Mouse (Mus musculus): ENCODE data around the gene Nrg3. TPM values are rescaled to one million over a fixed set of nuclear protein-coding genes. Genes with fewer than 3 reads are reported as not detected.

Nrg3 gene
- polyA plus RNA-seq, 1 experiment from 2014 or later: 0.06 TPM

GRCm38 (mm10) chr14:38701413-38701812 is 771.5 kb downstream of the Nrg3 start:
- H3K4me3 ChIP-seq (ENCODE audit: low read depth, low read length): no peak overlapping the region
- H3K36me3 ChIP-seq (ENCODE audit: control insufficient read depth, insufficient read depth, low read length): no peaks in the 10 kb centered on the region
- 27% methylated on average over 1 of the region's 1 CpGs for whole genome bisulfite sequencing (ENCODE audit: insufficient replicate concordance)
- ATAC-seq (replicated peaks; ENCODE audit: insufficient number of reproducible peaks, low FRiP score, low TSS enrichment): no peak
- no peak overlapping the region for H3K27ac ChIP-seq (ENCODE audit: low read depth, low read length)
- H3K27me3 ChIP-seq (ENCODE audit: control insufficient read depth, insufficient read depth, low read length): no peaks in the 10 kb centered on the region
- no peak overlapping the region for H3K9ac ChIP-seq (ENCODE audit: low read depth, low read length)
- H3K4me2 ChIP-seq: no peak overlapping the region
- no peaks in the 10 kb centered on the region for H3K9me3 ChIP-seq (replicated peaks; ENCODE audit: control insufficient read depth, low read length)
- H3K4me1 ChIP-seq (ENCODE audit: control insufficient read depth, insufficient read depth, low read length): no peaks in the 10 kb centered on the region

- H3K4me1 ChIP-seq (ENCODE audit: control insufficient read depth, insufficient read depth, low read length): no peaks in the 10 kb centered on the region
- no peak for ATAC-seq (replicated peaks; ENCODE audit: insufficient number of reproducible peaks, low FRiP score, low TSS enrichment)
- no peak overlapping the region for H3K9ac ChIP-seq (ENCODE audit: low read depth, low read length)
- H3K27ac ChIP-seq (ENCODE audit: low read depth, low read length): no peak overlapping the region
- H3K36me3 ChIP-seq (ENCODE audit: control insufficient read depth, insufficient read depth, low read length): no peaks in the 10 kb centered on the region
- H3K9me3 ChIP-seq (replicated peaks; ENCODE audit: control insufficient read depth, low read length): no peaks in the 10 kb centered on the region
- H3K4me3 ChIP-seq (ENCODE audit: low read depth, low read length): no peak overlapping the region
- no peak overlapping the region for H3K4me2 ChIP-seq
- H3K27me3 ChIP-seq (ENCODE audit: control insufficient read depth, insufficient read depth, low read length): no peaks in the 10 kb centered on the region
- 84% methylated on average over 3 of the region's 3 CpGs for WGBS (ENCODE audit: insufficient replicate concordance)
These were observed 771.9 kb downstream of the Nrg3 start for GRCm38 (mm10) chr14:38700972-38701371.

- H3K27ac ChIP-seq (ENCODE audit: low read depth, low read length): no peak overlapping the region
- ATAC-seq (replicated peaks; ENCODE audit: insufficient number of reproducible peaks, low FRiP score, low TSS enrichment): no peak
- H3K9me3 ChIP-seq (replicated peaks; ENCODE audit: control insufficient read depth, low read length): no peaks in the 10 kb centered on the region
- H3K9ac ChIP-seq (ENCODE audit: low read depth, low read length): no peak overlapping the region
- no peak overlapping the region for H3K4me3 ChIP-seq (ENCODE audit: low read depth, low read length)
- H3K4me1 ChIP-seq (ENCODE audit: control insufficient read depth, insufficient read depth, low read length): no peaks in the 10 kb centered on the region
- no peak overlapping the region for H3K4me2 ChIP-seq
- no peaks in the 10 kb centered on the region for H3K27me3 ChIP-seq (ENCODE audit: control insufficient read depth, insufficient read depth, low read length)
- no peaks in the 10 kb centered on the region for H3K36me3 ChIP-seq (ENCODE audit: control insufficient read depth, insufficient read depth, low read length)
- WGBS (ENCODE audit: insufficient replicate concordance): 52% methylated on average over 1 of the region's 1 CpGs
These were observed 812.9 kb downstream of the Nrg3 start for GRCm38 (mm10) chr14:38659973-38660372.

- Histone ChIP-seq H3K4me1 (ENCODE audit: control insufficient read depth, insufficient read depth, low read length) (no peaks in the 10 kb centered on the region), H3K36me3 (ENCODE audit: control insufficient read depth, insufficient read depth, low read length) (no peaks in the 10 kb centered on the region), H3K27me3 (ENCODE audit: control insufficient read depth, insufficient read depth, low read length) (no peaks in the 10 kb centered on the region), H3K4me2 (no peak overlapping the region), H3K9me3 (replicated peaks; ENCODE audit: control insufficient read depth, low read length) (no peaks in the 10 kb centered on the region), H3K27ac (ENCODE audit: low read depth, low read length) (no peak overlapping the region), H3K4me3 (ENCODE audit: low read depth, low read length) (no peak overlapping the region), H3K9ac (ENCODE audit: low read depth, low read length) (no peak overlapping the region)
- 67% methylated on average over 3 of the region's 3 CpGs for WGBS (ENCODE audit: insufficient replicate concordance)
- no peak for ATAC-seq (replicated peaks; ENCODE audit: insufficient number of reproducible peaks, low FRiP score, low TSS enrichment)
These were observed 835.8 kb downstream of the Nrg3 start for GRCm38 (mm10) chr14:38637070-38637469.

GRCm38 (mm10) chr14:38630114-38630513 is 842.8 kb downstream of the Nrg3 start:
- Histone ChIP-seq H3K4me2 (no peak overlapping the region), H3K9me3 (replicated peaks; ENCODE audit: control insufficient read depth, low read length) (no peaks in the 10 kb centered on the region), H3K4me3 (ENCODE audit: low read depth, low read length) (no peak overlapping the region), H3K9ac (ENCODE audit: low read depth, low read length) (no peak overlapping the region), H3K4me1 (ENCODE audit: control insufficient read depth, insufficient read depth, low read length) (no peaks in the 10 kb centered on the region), H3K27ac (ENCODE audit: low read depth, low read length) (no peak overlapping the region), H3K27me3 (ENCODE audit: control insufficient read depth, insufficient read depth, low read length) (no peaks in the 10 kb centered on the region), H3K36me3 (ENCODE audit: control insufficient read depth, insufficient read depth, low read length) (no peaks in the 10 kb centered on the region)
- WGBS (ENCODE audit: insufficient replicate concordance): 88% methylated on average over 3 of the region's 3 CpGs
- ATAC-seq (replicated peaks; ENCODE audit: insufficient number of reproducible peaks, low FRiP score, low TSS enrichment): no peak

- no peaks in the 10 kb centered on the region for H3K4me1 ChIP-seq (ENCODE audit: control insufficient read depth, insufficient read depth, low read length)
- H3K4me2 ChIP-seq: no peak overlapping the region
- H3K27ac ChIP-seq (ENCODE audit: low read depth, low read length): no peak overlapping the region
- H3K27me3 ChIP-seq (ENCODE audit: control insufficient read depth, insufficient read depth, low read length): no peaks in the 10 kb centered on the region
- H3K9me3 ChIP-seq (replicated peaks; ENCODE audit: control insufficient read depth, low read length): no peaks in the 10 kb centered on the region
- no peak for ATAC-seq (replicated peaks; ENCODE audit: insufficient number of reproducible peaks, low FRiP score, low TSS enrichment)
- H3K4me3 ChIP-seq (ENCODE audit: low read depth, low read length): no peak overlapping the region
- H3K36me3 ChIP-seq (ENCODE audit: control insufficient read depth, insufficient read depth, low read length): no peaks in the 10 kb centered on the region
- H3K9ac ChIP-seq (ENCODE audit: low read depth, low read length): no peak overlapping the region
These were observed 843.2 kb downstream of the Nrg3 start for GRCm38 (mm10) chr14:38629671-38630070.

- ATAC-seq (replicated peaks; ENCODE audit: insufficient number of reproducible peaks, low FRiP score, low TSS enrichment): no peak
- 80% methylated on average over 2 of the region's 2 CpGs for WGBS (ENCODE audit: insufficient replicate concordance)
- Histone ChIP-seq H3K27me3 (ENCODE audit: control insufficient read depth, insufficient read depth, low read length) (no peaks in the 10 kb centered on the region), H3K9me3 (replicated peaks; ENCODE audit: control insufficient read depth, low read length) (no peaks in the 10 kb centered on the region), H3K27ac (ENCODE audit: low read depth, low read length) (no peak overlapping the region), H3K36me3 (ENCODE audit: control insufficient read depth, insufficient read depth, low read length) (no peaks in the 10 kb centered on the region), H3K4me1 (ENCODE audit: control insufficient read depth, insufficient read depth, low read length) (no peaks in the 10 kb centered on the region), H3K4me3 (ENCODE audit: low read depth, low read length) (no peak overlapping the region), H3K9ac (ENCODE audit: low read depth, low read length) (no peak overlapping the region), H3K4me2 (no peak overlapping the region)
These were observed 843.8 kb downstream of the Nrg3 start for GRCm38 (mm10) chr14:38628862-38629619.

- no peaks in the 10 kb centered on the region for H3K27me3 ChIP-seq (ENCODE audit: control insufficient read depth, insufficient read depth, low read length)
- no peak overlapping the region for H3K27ac ChIP-seq (ENCODE audit: low read depth, low read length)
- H3K4me2 ChIP-seq: no peak overlapping the region
- no peaks in the 10 kb centered on the region for H3K9me3 ChIP-seq (replicated peaks; ENCODE audit: control insufficient read depth, low read length)
- no peaks in the 10 kb centered on the region for H3K4me1 ChIP-seq (ENCODE audit: control insufficient read depth, insufficient read depth, low read length)
- no peaks in the 10 kb centered on the region for H3K36me3 ChIP-seq (ENCODE audit: control insufficient read depth, insufficient read depth, low read length)
- H3K4me3 ChIP-seq (ENCODE audit: low read depth, low read length): no peak overlapping the region
- no peak for ATAC-seq (replicated peaks; ENCODE audit: insufficient number of reproducible peaks, low FRiP score, low TSS enrichment)
- no peak overlapping the region for H3K9ac ChIP-seq (ENCODE audit: low read depth, low read length)
These were observed 855.9 kb downstream of the Nrg3 start for GRCm38 (mm10) chr14:38616969-38617368.

- Histone ChIP-seq H3K36me3 (ENCODE audit: control insufficient read depth, insufficient read depth, low read length) (no peaks in the 10 kb centered on the region), H3K9me3 (replicated peaks; ENCODE audit: control insufficient read depth, low read length) (no peaks in the 10 kb centered on the region), H3K4me2 (no peak overlapping the region), H3K27me3 (ENCODE audit: control insufficient read depth, insufficient read depth, low read length) (no peaks in the 10 kb centered on the region), H3K4me3 (ENCODE audit: low read depth, low read length) (no peak overlapping the region), H3K4me1 (ENCODE audit: control insufficient read depth, insufficient read depth, low read length) (no peaks in the 10 kb centered on the region), H3K9ac (ENCODE audit: low read depth, low read length) (no peak overlapping the region), H3K27ac (ENCODE audit: low read depth, low read length) (no peak overlapping the region)
- no peak for ATAC-seq (replicated peaks; ENCODE audit: insufficient number of reproducible peaks, low FRiP score, low TSS enrichment)
These were observed 875.2 kb downstream of the Nrg3 start for GRCm38 (mm10) chr14:38597735-38598134.

Data from heart, embryonic 11.5 days (tissue).